Mouse (Mus musculus) adrenal gland, adult 8-10 months (tissue): ENCODE data around the gene Irf2. TPM values are rescaled to one million over a fixed set of nuclear protein-coding genes. Genes with fewer than 3 reads are reported as not detected.
"Not testable (repeated sequence)": the region's sequence is repeated elsewhere in the genome, so short reads cannot be mapped to it uniquely, and the experiment has no call there.

Source experiments
- DNase-seq: peaks from one replicate; pipeline ENCODE4 v3.0.0; 2022
- total RNA-seq, 4 experiments: library from RNA; stranded (reverse); gene quantifications; 2 replicates each; pipeline ENCODE4 v1.2.4; 2022

Irf2 gene
- total RNA-seq, 4 experiments from 2014 or later, result 55.9 to 62.2 (median 60.3) TPM

DNA sequence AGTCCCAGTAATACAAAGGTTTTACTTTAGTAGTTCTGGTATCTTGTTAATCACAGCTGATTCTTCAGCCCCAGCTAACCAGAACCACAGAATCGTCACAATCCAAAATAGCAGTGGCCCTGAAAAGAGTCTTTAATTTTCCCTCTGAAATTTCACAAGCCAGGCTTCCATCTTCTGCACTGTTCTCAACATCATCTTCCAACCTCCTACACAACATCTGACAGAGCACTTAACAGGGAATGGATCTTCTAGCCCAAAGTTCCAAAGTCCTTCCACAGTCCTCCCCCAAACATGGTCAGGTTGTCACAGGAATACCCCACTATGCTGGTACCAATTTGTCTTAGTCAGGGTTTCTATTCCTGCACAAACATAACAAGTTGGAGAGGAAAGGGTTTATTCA, 9.9 kb upstream of the Irf2 start:
- DNase-seq, result not testable (repeated sequence)

DNA sequence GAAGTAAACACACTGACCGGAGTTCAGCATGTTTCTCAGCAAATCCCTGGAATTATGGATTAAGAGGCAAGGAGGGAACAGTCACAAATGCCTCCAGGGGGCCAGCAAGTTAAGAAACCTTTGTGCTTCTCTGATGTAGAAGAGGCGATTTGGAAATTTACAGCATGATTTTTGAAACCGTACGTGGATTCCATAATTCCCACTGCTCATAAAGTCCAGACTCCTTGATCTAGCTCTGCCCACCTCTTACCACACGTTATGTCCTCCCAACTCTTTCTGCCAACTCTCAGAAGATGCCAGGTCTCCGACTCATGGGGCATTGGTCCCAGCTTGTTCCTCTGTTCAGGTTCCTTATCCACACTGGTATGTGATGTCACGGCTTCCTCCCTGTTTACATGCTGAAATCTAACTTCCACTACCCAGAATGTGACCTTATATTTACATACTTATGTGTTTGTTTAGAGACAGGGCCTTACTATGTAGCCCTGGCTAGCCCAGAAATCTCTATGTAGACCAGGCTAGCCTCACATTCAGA, 7.1 kb upstream of the Irf2 start:
- DNase-seq, result no peak

DNA sequence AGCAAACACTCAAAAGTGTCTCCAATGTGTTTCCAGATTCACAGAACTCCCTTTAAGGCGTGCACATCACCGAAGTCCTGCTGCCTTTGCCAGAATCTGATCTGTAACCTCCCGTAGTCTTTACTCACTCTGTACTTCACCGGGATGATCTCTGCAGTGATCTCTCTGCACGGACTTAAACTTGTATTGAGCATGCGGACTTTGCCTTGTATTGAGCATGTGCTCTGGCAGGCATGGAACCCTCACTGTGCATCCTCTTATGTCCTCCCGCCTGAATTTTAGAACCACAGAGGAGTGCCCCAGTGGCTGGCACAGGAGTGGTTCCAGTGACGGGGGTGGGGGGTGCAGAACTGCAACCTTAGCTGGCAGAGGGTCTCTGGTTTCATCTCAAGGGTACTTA, 5.9 kb upstream of the Irf2 start:
- no peak for DNase-seq

DNA sequence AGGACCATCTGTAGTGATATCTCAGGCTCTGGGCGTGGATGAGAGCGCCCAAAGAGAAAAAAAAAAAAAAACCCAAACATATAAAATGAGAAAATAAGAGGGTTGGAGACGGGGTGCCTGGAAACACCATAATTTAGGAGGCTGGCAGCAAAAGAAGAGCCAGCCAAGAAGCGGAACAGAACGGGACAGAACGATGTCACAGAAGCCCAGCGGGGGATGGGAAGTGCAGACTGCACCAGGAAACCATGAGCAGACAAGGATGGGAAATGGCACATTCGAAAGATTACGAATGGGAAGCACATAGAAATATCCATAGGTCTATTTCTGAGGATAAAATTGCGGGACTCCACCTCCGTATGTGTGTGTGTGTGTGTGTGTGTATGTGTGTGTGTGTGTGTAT, 4.0 kb upstream of the Irf2 start:
- no peak for DNase-seq

DNA sequence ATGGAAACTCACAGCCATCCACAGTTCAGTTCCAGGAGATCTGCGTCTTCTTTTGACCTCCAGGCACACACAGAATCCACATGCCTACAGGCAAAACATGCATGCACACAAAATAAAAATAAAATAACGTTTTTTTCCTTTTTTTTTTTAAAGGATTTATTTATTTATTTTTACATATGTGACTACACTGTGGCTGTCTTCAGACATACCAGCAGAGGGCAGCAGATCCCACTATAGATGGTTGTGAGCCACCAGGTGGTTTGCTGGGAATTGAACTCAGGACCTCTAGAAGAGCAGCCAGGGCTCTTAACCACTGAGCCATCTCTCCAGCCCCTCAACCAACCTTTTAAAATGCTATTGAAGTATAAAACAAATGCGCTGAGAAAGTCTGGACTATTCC, 3.3 kb upstream of the Irf2 start:
- DNase-seq, result no peak

DNA sequence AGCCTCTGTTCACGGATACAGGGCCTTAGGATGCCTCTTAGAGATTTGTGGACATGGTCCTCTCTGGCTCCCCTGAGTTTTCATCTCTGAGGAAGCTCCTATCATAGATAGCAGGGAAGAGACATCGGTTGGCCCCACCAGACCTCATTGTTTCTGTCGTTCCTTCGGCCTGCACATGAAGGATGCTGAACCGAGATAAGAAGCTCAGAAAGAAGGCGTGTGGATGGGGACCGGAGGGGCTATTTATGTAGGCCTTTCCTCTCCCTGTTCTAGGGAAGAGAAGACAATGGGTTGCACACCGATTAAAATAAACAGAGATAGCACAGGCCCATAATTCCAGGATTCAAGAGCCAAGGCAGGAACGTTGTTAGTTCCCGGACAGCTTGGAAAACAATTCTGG, 2.1 kb upstream of the Irf2 start:
- no peak for DNase-seq

DNA sequence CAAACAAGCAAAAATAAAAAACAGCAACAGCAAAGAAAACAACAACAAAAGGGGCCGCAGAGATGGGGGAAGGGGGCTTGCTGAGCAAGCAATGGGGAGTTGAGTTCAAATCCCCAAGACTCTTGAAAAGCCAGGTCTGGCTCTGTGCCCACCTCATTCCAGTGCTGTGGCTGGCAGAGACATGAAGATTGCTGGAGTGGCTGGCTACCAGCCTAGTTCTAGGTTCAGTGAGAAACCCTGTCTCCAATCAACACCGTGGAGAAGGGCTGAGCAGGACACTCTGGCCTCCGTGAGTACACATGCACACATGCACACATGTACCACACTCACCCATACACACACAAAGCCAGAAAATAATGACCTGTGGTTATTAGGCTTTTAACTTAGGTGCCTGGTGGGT, 1.6 kb upstream of the Irf2 start:
- DNase-seq, result peak; percentile 38

DNA sequence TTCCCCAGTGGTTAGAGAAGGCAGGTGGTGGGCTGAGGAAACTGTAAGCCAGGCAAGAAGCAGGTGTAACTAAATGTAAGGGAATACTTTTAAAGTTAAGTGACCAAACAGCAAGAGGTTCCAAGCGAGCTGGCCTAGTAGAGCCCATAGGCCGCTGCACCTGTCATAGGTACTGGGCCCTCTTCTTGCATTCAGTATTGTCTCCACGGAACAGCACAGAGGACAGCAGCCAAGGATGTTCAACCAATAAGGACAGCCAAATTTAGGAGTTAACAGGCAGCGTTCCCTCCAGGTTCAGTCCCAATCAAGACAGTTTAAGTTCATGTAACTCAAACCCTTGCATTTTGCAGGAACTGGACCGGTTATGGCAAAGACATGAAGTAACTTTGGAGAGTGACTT, 931 bp upstream of the Irf2 start:
- DNase-seq, result no peak

DNA sequence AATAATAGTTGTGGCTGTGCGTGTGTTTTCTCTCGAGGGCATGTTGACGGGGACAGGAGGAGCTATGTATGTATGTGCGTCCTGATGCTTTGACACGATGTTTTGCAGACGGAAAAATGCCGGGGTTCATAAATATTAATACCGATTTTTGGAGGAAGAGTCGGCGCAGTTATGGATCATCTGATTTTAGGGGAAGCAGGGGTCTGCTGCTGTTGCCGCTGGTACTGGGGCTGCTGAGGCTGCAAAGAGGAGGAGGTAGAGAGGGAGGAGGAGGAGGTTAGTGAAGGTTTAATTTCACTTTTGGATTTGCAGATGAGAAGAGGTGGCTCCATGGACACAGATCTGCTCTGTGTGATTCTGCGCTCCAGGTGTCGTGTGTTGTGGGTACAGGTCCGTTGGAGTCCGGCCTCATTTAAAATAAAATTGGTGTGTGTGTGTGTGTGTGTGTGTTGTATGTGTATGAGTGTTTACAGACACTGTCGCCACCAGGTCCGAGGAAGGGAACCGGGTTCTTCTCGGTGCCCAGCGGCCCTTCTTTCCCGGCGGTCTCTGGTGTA, 502 bp downstream of the Irf2 start:
- DNase-seq, result peak; percentile 17

DNA sequence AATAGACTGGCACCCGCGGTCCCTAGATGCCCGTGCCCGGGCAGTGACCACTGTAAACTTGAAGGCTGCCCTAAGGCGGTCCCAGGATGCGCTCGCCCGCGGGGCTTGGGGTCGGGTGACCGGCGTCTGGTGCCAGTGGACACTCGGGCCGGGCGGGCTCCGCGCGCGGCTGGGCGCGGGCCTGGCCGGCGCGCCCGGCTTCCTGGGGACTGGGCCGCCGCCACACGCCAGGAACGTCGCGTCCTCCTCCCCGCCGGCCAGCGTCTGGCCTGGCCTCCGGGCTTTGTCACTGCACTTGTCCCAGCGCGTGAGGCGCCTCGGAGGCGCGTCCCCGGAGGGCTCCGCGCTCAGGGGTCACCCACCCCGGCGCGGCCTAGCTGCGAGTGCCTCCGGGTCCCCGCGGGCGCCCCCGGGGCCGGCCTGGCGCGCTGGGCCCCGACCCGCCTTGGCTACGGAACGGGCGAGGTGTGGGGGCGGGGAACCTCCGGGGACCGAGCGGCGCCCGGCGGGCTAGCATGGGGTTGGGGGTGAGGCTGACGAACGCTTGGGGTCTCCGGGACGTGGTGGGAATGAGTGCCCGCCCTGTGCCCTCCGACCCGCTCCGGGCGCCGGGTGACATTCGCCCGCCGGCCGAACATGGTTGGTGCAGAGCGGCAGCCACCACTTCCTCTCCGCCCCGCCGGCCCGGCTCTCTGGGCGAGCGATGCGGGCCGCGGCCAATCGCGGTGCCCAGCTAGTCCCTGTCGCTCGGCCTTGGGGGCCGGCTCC, 1.2 kb downstream of the Irf2 start:
- peak; percentile 56 for DNase-seq

DNA sequence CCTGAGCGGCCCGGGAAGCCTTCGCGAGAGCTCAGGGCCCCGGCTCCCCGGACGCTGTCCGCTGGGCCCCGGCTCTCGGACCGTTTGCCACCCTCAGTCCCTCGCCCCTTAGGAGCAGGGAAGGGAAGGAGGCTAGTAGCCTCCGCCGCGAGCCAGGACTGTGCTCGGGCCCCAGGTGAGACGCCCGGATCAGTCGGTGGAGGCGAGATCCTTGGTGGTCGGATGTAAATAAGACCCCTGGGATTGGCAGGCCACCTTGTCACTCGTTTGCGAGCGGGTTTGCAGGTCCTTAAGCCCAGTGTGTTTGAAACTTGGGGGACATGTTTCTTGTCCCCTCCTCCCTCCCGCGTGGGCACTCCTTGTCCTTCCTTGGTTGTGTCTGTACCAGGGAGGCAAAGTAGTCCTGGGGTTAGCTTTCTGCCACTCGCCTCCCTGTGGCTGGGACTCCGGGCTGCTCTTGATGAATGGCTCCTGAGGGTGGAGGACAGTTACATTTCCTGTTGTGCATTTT, 1.8 kb downstream of the Irf2 start:
- DNase-seq, result peak; percentile 64

DNA sequence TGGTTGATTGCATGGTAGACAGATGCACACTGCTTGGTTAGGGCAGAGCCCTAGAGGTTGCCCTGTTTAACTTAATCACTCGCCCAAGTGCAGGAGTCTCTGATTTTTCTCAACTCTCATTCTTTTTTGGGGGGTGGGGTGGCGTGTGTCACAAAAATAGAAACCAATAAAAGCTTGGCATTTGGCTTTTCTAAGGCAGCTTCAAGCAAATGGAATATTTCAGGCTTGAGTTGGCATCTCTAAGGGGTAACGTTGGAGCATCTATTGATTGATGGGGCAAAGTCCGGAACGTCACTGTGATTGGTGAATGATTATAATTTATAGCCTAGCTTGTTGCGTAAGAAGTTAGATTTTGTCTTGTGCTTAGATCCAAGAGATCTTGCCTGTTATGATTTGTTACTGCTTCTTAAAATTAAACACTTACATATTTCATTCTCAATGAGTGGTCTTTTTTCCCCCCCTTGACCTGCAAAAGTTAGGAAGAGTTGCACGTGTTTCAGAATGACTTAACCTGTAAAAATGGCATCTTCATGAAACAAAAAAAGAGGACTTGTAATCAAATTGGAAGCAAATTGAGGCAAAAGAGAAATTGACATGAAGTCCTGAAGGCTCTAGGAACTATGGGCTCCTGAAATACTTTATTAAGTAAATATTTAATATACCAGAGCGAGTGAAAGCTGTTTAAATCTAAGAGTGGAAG, 2.6 kb downstream of the Irf2 start:
- no peak for DNase-seq

DNA sequence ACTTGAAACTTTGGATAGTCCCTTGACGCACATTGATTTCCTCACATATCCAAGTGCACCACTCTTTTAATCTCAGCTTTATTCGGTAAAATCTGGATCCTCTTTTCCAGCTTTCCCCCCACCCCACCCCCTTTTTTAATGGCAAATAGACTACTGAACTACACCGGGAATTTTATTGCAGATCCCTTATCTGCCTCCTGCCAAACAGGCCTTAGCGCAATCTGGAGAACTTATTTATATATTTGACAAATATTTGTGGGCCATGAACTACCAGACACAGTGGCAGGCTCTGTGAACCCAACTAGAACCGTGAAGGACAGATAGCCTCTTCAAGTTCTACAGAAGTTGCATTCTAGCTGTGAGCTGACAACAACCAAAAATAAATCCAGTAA, 3.2 kb downstream of the Irf2 start:
- DNase-seq, result no peak

DNA sequence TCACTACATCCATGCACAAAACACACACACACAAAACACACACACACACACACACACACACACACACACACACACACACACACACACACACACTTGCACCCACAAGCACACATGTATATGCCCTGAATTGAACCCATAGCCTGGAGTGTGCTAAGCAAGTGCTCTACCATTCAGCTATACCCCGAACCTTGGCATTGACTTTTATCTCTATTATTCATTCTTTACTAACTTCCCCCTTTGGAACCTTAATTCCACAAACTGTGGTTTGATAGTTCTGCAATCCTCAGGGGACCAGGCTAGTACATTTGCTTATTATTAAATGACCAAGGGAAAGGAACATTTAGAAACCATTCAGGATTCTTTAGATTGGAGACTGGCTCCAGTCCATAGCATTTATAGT, 5.9 kb downstream of the Irf2 start:
- DNase-seq, result no peak

DNA sequence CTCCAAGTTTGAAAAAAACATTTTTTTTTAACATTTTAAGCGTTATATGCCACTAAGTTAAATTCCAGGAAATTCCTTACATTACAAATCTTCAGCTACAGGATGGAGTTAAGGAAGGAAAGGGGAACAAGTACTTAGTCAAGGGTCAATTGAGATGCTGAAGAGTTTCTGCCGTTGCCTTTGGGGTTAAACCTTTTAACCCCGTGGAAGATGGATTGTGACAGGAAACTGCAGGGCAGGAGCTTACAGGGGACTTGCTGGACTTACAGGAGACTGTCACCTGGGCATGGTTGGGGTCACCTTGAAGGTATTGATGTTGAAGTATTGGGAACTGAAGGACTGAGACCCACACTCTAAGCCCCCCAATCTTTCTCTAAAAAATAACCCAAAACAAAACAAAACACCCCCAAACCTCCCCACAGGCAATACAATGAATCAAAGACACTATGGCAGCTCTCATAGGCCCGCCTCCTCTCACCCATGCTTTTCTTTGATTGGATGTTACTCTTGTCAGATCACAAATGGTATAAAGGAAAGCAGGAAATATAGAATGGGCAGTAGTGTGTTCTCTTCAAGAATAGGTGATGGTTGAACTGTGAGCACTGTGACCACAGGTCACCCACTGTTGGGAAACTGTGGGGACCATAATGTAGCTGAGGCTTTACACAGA, 7.9 kb downstream of the Irf2 start:
- no peak for DNase-seq

DNA sequence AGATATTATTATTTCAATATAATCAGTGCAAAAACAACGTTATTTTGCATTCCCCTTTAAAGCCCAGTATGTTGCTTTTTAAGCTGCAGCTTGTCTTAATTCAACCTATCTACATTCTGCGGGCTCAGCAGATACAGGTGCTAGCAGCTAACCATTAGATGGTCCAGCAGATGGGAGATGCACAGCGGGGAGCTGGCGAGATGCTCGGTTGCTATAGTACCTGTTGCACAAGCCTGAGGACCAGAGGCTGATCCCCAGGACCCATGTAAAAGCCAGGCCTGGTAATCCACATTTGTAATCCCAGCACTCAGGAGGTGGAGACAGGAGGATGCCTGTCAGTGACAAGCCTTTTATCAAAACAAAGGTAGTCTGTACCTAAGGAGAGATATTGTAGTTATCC, 10.5 kb downstream of the Irf2 start:
- no peak for DNase-seq

DNA sequence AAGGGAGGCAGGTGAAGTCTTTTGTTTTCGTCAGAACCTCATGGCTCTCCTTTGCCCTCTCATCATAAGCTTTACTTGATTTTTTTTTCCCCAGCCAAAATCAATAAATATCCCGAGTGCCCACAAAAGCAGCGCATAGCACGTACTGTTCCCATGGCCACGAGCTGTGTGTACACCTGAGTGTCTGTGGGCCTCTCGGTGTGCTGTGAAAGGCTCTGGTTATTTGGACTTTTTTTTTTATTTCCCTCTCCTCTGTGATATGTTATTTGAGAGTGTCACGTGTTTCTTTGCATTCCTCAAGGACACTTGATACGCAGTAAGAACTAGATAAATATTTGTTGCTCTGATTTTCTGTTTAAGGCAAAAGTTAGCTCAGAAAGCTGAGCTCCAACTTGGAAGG, 11.0 kb downstream of the Irf2 start:
- DNase-seq, result no peak

DNA sequence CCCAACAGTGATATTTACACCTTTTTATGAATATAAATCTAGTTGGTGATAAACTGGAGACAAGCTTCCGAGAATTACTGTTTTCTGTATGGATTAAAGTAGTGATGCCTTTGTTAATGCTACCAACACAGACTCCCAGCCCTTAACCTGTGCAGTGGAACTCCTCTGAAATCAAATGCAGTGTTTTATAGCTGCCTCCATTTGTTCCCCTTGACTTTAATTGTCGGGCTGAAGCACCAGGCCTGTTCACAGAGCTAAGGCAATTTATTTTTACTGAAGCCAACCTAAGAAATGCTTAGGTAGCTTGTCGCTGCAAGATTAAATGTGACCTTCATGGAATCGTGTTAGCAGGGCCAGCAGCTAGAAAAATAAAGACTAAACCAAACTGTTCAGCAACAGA, 11.6 kb downstream of the Irf2 start:
- no peak for DNase-seq

DNA sequence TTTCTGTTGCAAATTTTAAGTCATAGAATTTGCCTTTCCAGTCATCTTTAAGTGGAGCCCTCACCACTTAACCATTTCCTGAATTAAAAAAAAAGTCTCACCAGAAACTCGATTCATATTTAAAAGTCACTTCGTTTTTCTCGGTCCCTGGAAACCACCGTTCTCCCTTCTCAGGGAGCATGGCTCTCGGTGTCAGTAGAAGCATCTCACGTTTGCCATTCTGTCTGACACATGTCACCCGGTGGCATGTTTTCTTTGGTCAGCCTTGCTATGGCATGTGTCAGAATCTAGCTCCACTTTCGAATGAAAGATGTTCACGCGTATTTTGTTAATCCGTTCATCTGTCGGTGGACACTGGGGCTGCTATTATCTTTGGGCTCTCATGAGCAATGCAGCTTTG, 13.5 kb downstream of the Irf2 start:
- no peak for DNase-seq

DNA sequence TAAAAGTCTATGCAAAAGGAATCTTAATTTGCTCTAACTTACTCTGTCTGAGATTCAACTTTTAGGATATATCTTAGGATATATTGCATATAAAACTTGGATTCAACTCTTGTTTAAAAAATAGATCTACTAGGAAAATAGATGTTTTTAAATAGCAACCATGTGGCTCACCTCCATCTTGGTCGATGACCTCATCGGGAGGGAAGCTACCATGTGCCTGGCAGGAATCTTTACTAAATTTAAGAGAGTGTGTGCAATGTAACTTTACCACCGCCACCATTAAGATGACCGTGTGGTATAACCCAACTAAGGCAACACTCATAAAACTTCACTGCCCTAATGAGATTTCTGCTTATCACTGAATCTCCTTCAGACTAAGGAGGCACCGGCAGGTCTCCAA, 14.8 kb downstream of the Irf2 start:
- DNase-seq, result no peak

DNA sequence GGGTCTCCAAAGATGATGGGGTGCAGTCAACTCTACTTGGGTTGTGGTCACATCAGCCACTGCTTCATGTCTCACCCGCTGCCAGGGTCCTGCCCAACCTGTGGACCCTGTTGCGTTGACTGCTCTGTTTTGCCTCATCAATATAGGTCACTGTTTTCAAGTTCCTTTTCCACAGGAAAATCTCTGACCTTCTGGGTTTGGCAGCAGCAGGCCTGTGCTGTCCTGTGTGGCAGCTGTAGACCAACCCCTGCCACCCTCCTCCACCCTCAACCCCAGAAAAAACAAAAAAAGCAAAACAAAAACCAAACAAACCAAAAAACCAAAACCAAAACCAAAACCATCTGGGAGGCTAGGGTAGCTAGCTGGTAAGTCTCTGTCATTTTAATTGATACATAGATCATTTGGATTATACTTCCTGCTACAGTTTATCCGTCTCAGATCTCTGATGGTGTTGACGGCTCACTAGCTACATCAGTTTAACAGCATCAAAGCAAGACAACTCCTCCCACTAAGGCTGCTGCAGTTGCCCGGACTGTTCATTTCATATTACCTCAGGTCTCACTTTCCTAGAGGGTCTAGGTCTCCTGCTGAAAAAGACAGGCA, 16.3 kb downstream of the Irf2 start:
- DNase-seq, result no peak

DNA sequence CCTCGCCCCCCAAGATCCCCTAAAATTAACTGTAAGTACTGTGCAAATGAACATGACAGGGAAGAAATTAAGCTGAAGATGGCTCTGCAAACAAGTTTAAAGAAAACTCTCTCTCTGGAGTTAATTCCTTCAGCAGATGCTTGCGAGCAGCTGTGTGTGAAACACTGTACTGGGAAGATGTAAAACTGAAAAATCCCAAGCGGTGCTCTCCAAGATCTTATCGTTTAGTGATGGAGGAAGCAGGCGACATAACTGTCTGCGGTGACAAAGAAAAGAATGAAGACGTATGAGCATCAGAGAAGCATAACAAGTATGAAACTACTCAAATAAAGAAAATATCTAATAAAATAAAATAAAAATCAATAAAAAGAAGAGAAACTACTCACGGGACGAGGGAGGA, 18.1 kb downstream of the Irf2 start:
- DNase-seq, result no peak

DNA sequence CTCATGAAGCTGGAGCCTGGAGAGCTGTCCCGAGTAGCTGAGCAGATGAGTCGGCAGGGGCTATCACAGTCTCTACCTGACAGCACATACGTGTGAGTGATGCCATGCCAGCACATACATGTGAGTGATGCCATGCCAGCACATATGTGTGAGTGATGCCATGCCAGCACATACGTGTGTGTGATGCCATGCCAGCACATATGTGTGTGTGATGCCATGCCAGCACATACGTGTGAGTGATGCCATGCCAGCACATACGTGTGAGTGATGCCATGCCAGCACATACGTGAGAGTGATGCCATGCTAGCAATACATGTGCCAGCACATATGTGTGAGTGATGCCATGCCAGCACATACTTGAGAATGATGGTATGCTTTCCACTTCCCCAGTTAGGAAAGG, 18.6 kb downstream of the Irf2 start:
- no peak for DNase-seq
